Mouse (Mus musculus) stomach, embryonic 14.5 days (tissue): ENCODE measurements around the gene Dhfr. TPM values are rescaled to one million over a fixed set of nuclear protein-coding genes. Genes with fewer than 3 reads are reported as not detected.

Experiments
- ATAC-seq: fragments of 200-750 bp; cut with Nextera tagmentation; 2 replicates; pipeline ENCODE4 v1.8.0; 2017; ENCODE audit warnings: low read depth, moderate TSS enrichment; ENCODE audit not compliant: insufficient number of reproducible peaks, insufficient read depth, low FRiP score
- H3K27ac ChIP-seq: fragments of 300-500 bp; sonication (generic); 2 replicates; pipeline ENCODE4 v1.5.1; 2014; ENCODE audit warnings: mild to moderate bottlenecking, low read length, moderate library complexity, mixed read lengths
- H3K27me3 ChIP-seq: fragments of 300-500 bp; sonication (generic); 2 replicates; pipeline ENCODE4 v1.6.1; 2014; ENCODE audit warnings: low read length, control low read depth, mixed read lengths; ENCODE audit not compliant: control insufficient read depth, insufficient read depth
- H3K36me3 ChIP-seq: fragments of 300-500 bp; sonication (generic); 2 replicates; pipeline ENCODE4 v1.6.1; 2014; ENCODE audit warnings: mild to moderate bottlenecking, control low read depth, low read length, moderate library complexity, mixed read lengths; ENCODE audit not compliant: control insufficient read depth, insufficient read depth
- H3K4me1 ChIP-seq: fragments of 300-500 bp; sonication (generic); 2 replicates; pipeline ENCODE4 v1.6.1; 2014; ENCODE audit warnings: low read length, control low read depth, mixed read lengths; ENCODE audit not compliant: control insufficient read depth, insufficient read depth
- H3K4me2 ChIP-seq: fragments of 300-500 bp; sonication (generic); replicated peaks from 2 replicates; pipeline ENCODE4 v1.6.1; 2014; ENCODE audit warnings: low read depth, low read length, control low read depth
- H3K4me3 ChIP-seq: fragments of 300-500 bp; sonication (generic); 2 replicates; pipeline ENCODE4 v1.5.1; 2014; ENCODE audit warnings: low read depth, low read length, control low read depth
- H3K9ac ChIP-seq: fragments of 300-500 bp; sonication (generic); replicated peaks from 2 replicates; pipeline ENCODE4 v1.6.1; 2014; ENCODE audit warnings: low read depth, mild to moderate bottlenecking, control low read depth, low read length, moderate library complexity, mixed read lengths
- H3K9me3 ChIP-seq: fragments of 300-500 bp; sonication (generic); 2 replicates; pipeline ENCODE4 v1.6.1; 2016; ENCODE audit warnings: low read depth, low read length, control low read depth; ENCODE audit not compliant: control insufficient read depth
- WGBS: fragments of 180-500 bp; shearing (Covaris S2); extraction: QIAGEN DNeasy Blood & Tissue Kit; methylation state at CpG from one replicate; pipeline ENCODE4 v1.1.7; 2014; 5-methylcytosine and 5-hydroxymethylcytosine counted together
- polyA plus RNA-seq: library from polyadenylated mRNA; unstranded; fragments of >200 nt; fragmentation: Nextera tagmentation; extraction: Ambion mirVana; gene quantifications from 2 replicates; pipeline ENCODE4 v1.2.1, GENCODE M21; 2014

The Dhfr gene
- polyA plus RNA-seq, 1 experiment from 2014 or later, result 15.3 TPM

DNA sequence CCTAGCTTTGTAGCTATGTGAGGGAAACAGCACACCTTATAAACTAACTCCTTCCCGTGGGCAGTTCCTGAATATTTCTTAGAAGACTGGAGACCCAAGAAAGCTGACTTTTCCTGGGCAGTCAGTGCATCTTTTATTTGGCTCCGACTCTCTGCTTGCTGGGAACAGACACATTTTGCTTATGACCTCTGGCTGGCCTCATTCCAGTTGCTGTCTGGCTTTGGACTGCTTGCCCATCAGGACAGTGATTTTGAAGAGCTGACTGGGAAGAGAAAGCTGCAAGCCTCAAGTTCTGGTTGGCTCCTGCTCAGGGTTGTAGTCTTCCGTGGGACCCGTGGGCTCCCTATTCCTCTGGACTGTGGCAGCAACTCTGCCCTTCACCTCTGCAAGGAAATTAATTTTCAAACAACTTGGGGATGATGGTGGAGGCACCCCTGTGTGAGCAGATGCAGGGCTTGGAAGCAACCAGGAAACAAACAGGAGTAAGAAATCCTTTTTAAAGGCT is 72.9 kb downstream of the Dhfr start:
- peak overlapping the region; percentile 49; the same call in 1 of the 2 replicates for H3K4me3 ChIP-seq
- no peak overlapping the region for H3K27ac ChIP-seq
- WGBS, result 41% methylated on average over 4 of the region's 4 CpGs
- peaks cover 19% of the 10 kb centered on the region; the same call in 1 of the 2 replicates for H3K27me3 ChIP-seq
- 0 out of 2 replicates have a peak overlapping the region, but pooled peaks have one; percentile 100 for H3K4me2 ChIP-seq
- ATAC-seq, result no peak
- no peak overlapping the region for H3K9ac ChIP-seq
- no peaks in the 10 kb centered on the region for H3K9me3 ChIP-seq
- H3K36me3 ChIP-seq, result no peaks in the 10 kb centered on the region
- 0 out of 2 replicates have a peak, but pooled peaks cover 11% of the 10 kb centered on the region for H3K4me1 ChIP-seq

Other genes starting within 250 kb of the Dhfr start
- gene Rasgrf2, start 223.1 kb upstream of the Dhfr start, polyA plus RNA-seq, result 0.14 and 0.35 TPM in 2 replicates
- gene Gm20379, start 48.7 kb upstream of the Dhfr start, polyA plus RNA-seq, result 1.8 and 2.5 TPM in 2 replicates
- gene Msh3, start 277 bp downstream of the Dhfr start, polyA plus RNA-seq, result 30.9 and 31.6 TPM in 2 replicates
- 0.11 and 0.19 TPM in 2 replicates for gene Ankrd34b, start 71.2 kb downstream of the Dhfr start, polyA plus RNA-seq
- 0.42 and 0.45 TPM in 2 replicates for gene Fam151b, start 129.3 kb downstream of the Dhfr start, polyA plus RNA-seq
- gene Zfyve16, start 176.1 kb downstream of the Dhfr start, polyA plus RNA-seq, result 14.6 TPM in 2 replicates
- not detected in 2 replicates for gene Spz1, start 221.4 kb downstream of the Dhfr start, polyA plus RNA-seq